Mouse (Mus musculus) layer of hippocampus, postnatal 36 days (tissue): ENCODE measurements at regions not wholly inside any gene's neighbourhood (a gene's known extent, or its start where the extent isn't known, plus 50 kb on each side); places are given as distances from the start of the nearest gene placed in this dataset.

ENCODE experiments used
- DNase-seq, 2 experiments: peaks; one replicate each; pipeline ENCODE4 v3.0.0; 2022

GRCm38 (mm10) chr13:115425610-115426562, 324.1 kb upstream of the Itga1 start:
- no peak for DNase-seq

DNA sequence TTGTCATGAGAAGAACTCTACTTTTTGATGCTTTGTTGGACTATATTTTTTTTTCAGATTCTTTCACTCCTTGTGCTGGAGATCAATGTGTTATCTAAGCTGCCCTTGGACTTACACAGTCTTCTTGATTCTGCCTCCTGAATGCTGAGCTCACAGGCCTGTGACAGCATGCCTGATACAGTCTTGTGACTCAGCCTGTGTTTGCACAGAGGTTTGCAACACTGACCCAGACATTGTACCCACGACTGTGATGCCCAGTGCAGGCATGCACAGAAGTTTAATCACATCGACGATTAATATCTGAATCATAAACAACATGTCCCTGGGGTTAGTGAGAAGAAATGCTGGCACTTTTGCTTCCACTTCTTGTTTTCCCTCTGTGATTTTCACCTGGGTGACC, 322.0 kb upstream of the Itga1 start:
- no peak for DNase-seq

- DNase-seq: no peak
Observed at GRCm38 (mm10) chr13:115421483-115421882, 319.7 kb upstream of the Itga1 start.

GRCm38 (mm10) chr13:115417829-115418228, 316.1 kb upstream of the Itga1 start:
- DNase-seq: no peak

DNA sequence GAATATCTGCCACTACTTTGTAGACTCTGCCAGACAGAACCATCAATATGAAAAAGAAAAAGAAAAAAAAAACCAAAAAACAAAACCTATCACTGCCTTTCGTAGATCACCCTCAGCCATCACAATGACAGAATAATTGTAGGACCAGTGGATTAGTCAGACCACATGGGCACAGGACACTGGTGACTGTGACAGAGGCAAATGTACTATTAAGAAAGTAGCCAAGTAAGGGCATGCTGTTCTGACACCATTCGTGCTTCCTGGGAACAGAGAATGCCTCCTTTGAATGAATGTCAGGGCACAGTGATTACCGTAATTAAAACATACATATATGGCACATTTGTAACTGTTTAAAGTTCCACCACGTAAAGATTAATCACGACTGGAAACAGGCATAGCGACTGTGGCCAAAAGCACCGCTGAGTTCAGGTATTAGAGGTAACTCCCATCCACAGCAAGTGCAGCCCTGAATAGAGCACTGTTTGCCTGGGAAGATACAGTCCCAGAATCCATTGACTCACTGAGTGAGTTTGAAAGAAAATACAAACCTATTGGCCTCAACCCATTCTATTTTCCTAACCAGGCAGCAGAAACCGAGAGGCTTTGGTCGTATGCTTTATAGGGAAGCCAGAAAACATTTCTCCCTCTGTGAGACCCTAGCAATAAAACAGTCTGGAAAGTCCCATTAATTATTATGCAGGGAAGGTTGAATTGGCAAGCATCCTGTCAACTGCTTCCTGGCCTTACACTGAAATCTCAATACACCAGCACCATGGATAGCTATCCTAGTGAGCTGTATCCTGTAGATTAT, 312.2 kb upstream of the Itga1 start:
- DNase-seq: no peak

DNA sequence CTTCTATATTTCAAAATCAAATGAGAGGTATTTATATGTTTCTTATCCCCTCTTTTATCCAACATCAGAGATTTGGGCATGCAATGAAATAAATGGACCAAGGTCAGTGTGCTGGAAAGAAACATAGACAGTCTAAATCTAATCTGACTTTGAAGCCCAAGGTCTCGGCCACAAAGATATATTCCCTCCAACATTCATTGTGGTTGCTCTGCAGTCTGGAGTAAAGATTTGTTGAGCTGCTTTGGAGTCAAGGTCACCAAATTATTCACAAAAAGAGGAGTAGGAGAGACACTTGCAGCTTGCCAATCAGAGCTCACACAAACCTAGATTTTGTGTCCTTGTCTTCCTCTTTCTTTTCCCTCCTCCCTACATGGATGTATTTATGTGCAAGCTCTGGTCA, 304.2 kb upstream of the Itga1 start:
- no peak for DNase-seq

- no peak for DNase-seq
Observed at GRCm38 (mm10) chr13:115400706-115401215, 299.0 kb upstream of the Itga1 start.

DNA sequence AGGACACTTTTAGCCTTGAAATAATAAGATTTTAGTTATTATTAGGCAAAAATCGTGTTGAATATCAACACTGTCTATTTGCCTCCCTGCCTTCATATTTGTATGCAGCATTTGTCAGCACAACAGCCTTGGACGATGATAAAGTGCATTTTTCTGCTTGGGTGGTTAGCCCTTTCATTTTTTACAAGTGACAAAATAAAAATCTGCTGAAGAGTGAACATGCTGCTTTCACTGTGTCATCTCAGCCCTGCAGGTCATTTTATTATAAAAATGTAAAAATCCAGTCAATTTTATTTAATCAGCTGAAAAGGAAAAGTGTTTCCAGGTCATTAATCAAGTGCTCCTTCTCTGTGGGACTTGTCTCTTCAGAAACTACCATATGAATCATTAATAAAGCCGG, 277.9 kb upstream of the Itga1 start:
- no peak for DNase-seq

GRCm38 (mm10) chr13:115376180-115376880, 274.6 kb upstream of the Itga1 start:
- no peak for DNase-seq

DNA sequence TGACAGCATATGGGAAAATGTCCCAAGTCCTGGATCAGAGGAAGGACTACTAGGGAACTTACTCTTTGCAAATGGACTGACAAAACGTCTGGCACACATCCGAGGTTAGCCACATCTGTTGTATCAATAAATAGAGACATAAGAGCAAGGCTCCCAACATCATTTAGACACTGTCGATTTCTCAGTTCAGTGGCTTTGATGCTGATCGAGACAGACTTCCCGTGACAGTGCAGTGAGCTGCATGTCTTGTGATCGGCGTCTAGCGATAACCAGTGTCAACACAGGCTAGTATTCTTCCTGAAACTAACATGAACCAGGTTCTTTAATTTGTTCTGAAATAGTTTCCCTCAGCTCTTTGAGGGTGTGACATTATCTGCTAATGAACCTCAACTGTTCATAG, 259.7 kb upstream of the Itga1 start:
- no peak for DNase-seq

GRCm38 (mm10) chr13:115347022-115347398, 245.2 kb upstream of the Itga1 start:
- peak in 1 of 2 experiments; percentile 2 for DNase-seq

DNA sequence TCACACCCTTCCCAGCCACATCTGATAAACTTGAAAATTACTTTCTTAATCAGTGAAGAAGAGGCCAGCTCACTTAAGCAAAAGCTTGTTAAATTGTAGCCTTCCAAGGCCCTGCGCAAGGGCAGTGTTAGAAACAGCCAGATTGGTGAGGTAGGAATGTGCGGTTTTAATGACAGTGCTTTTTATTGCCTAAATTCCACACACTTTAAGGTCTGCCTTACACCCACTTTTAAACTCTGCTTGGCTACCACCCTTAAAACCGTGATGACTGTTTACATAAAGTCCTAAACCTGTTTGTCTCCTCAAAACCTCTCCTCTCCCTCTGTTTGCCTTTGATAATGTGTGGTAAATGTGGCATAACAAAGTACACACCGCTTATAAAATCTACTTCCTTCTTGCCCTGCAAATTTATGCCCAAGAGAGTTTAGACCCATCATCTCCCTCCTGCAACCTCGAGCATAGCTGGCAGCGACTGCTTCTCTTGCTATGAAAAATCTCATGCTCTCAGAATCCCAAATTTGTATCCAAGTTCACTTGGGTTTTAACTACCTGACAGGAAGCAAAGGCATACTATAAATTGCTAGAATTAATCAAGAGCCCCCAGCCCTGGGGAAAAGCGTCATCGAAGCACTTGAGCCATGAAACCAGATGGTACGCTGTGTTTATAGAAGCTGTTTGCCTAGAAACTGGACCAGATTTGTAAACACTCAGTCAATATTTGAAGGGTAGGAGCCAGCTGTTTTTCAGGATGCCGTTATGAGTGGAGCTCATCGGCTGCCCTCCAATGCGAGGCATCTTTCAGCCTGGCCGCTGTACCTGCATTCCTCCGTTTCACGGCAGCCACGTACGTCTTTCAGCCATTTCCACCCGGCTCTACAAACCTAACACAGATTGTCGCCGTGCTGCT, 244.6 kb upstream of the Itga1 start:
- no peak for DNase-seq

DNA sequence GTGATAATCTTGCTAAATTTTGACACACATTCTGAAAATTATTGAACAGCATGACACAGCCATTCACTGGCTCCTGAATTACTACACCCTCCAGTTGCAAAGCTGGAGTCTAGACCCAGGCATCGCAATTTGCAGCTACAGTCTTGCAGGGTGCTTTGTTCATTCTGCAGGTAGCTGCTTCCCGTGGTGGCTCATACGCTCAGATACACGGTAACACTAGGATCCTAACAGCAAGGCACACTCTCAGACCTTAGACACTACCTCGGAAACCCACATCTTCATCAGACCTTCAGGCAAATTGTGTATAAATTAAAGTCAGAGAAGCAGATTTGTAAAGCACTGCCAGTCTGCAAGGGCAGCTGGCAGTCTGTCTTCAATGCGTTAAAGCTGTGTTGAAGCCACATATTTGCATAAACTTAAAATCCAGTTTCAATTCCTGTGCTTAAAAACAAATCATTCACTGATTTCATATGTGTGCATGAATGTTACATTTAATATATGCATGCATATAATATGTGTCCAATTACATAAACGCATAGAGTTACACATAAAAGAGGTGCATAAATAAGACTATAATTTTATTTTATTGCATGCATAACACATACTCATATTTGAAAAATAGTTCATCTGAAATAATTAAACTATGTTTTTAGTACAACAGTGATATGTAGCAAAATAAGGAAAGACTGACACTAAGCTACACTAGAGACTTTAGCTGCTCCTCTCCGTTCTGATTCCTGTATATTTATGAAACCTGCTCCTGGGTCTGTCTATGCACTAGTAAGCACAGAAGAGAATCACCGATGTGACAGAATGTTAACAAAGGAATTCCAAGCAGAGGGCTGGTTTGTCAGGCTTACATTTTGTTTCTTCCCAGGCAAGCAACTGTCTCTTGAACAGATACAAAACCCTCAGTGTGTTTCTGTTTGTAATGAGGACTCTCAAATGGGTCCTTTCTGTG, 227.5 kb upstream of the Itga1 start:
- DNase-seq: no peak

DNA sequence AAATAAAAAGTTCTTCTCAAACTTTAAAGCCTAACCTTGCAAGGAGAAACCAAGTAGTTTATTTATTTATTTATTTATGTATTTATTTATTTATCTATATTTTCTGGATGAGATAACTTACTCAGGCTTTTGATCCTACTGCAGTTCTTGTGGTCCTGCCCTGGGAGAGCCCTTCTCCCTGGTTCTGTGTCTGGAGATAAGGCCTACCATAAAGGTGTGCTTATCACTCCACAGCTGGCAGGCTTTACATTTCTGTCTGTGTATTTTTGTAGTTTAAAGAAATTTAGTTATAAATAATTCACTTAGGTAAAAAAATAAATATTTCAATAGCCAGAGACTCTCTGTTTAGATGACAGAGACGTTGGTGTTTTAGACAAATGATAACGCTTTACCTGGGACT, 224.5 kb upstream of the Itga1 start:
- no peak for DNase-seq

DNA sequence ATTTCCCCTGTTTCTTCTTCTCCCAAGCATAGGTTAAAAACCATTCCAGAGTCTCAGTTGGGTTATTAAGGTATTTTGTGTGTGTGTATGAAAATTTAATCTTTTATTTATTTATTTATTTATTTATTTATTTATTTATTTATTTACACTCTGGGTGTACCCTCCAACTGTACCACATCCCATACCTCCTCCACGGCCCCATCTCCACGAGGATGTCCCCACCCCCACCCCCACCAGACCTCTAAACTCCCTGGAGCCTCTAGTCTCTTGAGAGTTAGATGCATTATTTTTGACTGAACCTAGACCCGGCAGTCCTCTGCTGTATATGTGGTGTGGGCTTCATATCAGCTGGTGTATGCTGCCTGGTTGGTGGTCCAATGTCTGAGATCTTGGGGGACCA, 214.9 kb upstream of the Itga1 start:
- DNase-seq: no peak

GRCm38 (mm10) chr13:115308586-115308985, 206.8 kb upstream of the Itga1 start:
- no peak for DNase-seq

DNA sequence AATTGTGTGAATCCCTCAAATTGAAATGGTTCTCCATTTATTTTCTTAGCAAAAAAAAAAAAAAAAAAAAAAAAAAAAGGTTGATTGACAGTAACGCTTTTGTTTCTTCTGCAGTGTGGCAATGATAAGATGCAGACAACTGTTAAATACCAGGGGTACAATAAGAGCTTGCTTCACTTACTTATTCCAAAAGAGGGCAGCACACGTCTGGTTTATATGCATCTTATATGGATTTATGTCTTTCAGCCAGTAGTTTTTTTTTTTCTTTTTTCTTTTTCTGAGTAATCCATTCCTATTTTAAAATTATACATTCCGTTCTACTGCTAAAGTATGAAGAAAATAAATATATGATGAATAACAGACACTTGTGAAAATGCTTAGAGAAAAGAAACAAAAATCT, 185.6 kb upstream of the Itga1 start:
- DNase-seq: no peak

GRCm38 (mm10) chr13:115266164-115266563, 164.4 kb upstream of the Itga1 start:
- DNase-seq: no peak

DNA sequence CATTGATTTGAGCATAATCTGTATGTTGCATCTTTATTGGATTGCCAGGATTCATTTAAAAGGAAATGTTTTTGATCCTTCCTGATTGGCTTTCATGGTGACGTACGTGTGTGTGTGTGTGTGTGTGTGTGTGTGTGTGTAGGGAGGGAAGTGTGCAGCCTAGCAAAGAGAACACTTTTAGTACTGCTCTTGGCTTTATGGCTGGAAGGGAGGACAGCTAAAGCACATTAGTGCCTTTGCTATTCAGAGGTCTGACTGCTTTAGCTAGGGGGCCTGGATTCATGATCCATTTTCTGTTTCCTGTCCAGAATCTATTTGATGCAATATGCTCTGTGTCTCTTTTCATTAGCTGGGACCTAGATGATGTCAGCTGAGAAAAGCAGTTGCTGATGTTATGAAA, 155.6 kb upstream of the Itga1 start:
- no peak for DNase-seq

DNA sequence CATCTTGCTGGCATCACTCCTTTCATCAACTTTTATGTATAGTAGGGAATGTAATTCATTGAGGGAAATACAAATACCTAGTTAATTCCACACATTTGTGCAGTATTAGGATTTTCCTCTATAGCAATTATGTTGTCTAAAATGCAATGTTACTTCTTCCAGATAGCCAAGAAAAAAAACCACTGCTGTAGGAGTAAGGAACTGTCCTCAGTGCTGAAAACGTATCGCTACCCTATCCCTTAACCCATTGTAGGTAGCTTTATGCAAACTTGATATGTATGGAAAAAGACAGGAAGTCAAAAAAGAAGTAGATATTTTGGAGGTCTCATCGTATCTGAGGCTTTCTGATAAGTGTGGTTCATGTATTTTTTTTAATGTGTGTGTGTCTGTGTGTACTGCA, 150.8 kb upstream of the Itga1 start:
- DNase-seq: no peak

GRCm38 (mm10) chr13:115231981-115232380, 130.2 kb upstream of the Itga1 start:
- no peak for DNase-seq
